Mouse (Mus musculus) forebrain, embryonic 10.5 days (tissue): Measurements from ENCODE around the gene Zfp960. TPM values are rescaled to one million over a fixed set of nuclear protein-coding genes. Genes with fewer than 3 reads are reported as not detected.
A peak's percentile ranks its signal among the peaks of the same experiment; 100 is the strongest.
"Not testable (repeated sequence)": the region's sequence is repeated elsewhere in the genome, so short reads cannot be mapped to it uniquely, and the experiment has no call there.

Experiments used
- DNase-seq: peaks from one replicate; pipeline ENCODE4 v3.0.0-alpha.2; 2017; ENCODE audit warnings: low spot score; ENCODE audit errors: extremely low spot score
- H3K27ac ChIP-seq: fragments of 300-500 bp; sonication (generic); 2 replicates; pipeline ENCODE4 v1.5.1; 2016; ENCODE audit warnings: mild to moderate bottlenecking
- H3K27me3 ChIP-seq: fragments of 300-500 bp; sonication (generic); 2 replicates; pipeline ENCODE4 v1.6.1; 2016; ENCODE audit warnings: mild to moderate bottlenecking; ENCODE audit not compliant: poor library complexity, severe bottlenecking
- H3K36me3 ChIP-seq: fragments of 300-500 bp; sonication (generic); replicated peaks from 2 replicates; pipeline ENCODE4 v1.6.1; 2016; ENCODE audit warnings: mild to moderate bottlenecking, moderate library complexity
- H3K4me1 ChIP-seq: fragments of 300-500 bp; sonication (generic); 2 replicates; pipeline ENCODE4 v1.6.1; 2016
- H3K4me3 ChIP-seq: fragments of 300-500 bp; sonication (generic); 2 replicates; pipeline ENCODE4 v1.5.1; 2016; ENCODE audit warnings: mild to moderate bottlenecking, moderate library complexity
- H3K9me3 ChIP-seq: fragments of 300-500 bp; sonication (generic); 2 replicates; pipeline ENCODE4 v1.6.1; 2016; ENCODE audit warnings: mild to moderate bottlenecking, moderate library complexity
- WGBS: fragments of 180-500 bp; shearing (Covaris S2); methylation state at CpG from one replicate; pipeline ENCODE4 v1.1.7; 2016; 5-methylcytosine and 5-hydroxymethylcytosine counted together
- polyA plus RNA-seq: library from polyadenylated mRNA; unstranded; fragments of >200 nt; fragmentation: Nextera tagmentation; extraction: Ambion mirVana; gene quantifications from 2 replicates; pipeline ENCODE4 v1.2.1, GENCODE M21; 2016

Gene Zfp960
- polyA plus RNA-seq, result 4.9 and 5.8 TPM in 2 replicates

DNA sequence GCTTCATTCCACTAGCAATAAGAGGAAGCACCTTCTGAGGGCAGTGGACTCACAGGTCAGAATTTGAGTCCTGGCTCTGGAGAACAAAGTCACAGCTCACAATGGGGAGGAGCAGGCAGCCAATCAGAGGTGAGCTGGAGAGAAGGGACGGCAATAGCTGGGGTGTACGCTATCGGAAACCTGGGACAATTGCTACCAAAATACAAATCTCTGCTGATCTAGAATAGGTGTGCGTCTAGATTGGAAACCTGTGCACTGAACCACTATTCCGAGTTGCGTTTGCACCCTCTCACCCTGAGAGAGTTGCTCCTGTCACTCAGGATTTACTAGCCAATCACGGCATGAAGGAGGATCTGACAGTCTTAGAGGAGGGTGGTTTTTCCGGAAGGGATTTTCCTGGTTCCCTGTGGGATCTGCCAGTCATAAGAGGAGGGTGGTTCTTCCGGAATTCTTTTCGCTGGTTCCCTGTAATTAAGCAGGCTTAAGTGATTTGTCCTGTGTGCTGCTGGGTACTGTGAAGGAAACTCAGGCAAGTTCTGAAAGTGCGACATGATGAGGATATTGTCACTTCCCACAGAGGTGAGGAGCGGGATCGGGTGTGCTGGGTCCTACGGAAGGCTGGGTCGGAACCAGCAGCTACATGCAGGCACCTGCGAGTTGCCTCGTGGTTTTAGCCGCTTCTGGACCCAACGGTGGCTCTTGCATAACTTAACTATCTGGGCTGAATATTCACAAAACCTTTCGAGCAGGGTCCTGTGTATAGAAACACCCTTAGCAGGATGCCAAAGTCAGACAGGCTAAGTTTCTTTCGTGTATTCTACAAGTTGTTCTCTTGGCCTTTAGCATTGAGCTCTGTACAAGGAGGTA, at the start of gene Zfp960:
Gene Zfp960 (plus strand): TSS at position 486 of the 867 bp plus-strand sequence.
- H3K36me3 ChIP-seq, H3K27me3 ChIP-seq, H3K9me3 ChIP-seq, H3K4me1 ChIP-seq: not testable (repeated sequence)
- under 1% methylated on average over 16 of the region's 21 CpGs for WGBS
- peak; percentile 69 for DNase-seq
- Histone ChIP-seq H3K27ac (peak within 1 kb of the TSS; percentile 73), H3K4me3 (peak within 1 kb of the TSS; percentile 53)

DNA sequence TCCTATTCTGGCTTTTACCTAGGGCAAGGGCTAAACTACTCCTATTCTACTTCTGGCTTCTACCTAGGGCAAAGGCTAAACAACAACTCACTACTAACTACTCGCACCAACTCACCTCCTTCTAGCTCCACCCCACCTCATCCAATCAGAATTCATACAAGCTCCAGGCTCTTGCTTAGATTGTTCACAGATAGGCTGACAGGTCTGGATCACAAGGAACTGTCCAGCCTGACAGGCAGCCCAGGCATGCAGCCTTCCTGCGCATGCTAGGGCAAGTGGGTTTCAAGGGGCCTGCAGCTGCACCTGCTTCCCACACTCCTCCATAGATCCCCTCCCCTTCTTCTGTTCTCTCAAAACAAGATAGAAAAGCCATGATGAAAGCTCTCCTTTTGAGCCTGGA, 45.8 kb upstream of the Zfp960 start:
- not testable (repeated sequence) for H3K27ac ChIP-seq, H3K4me3 ChIP-seq, H3K27me3 ChIP-seq, DNase-seq, H3K4me1 ChIP-seq
- 92% methylated on average over 2 of the region's 2 CpGs for WGBS
- Histone ChIP-seq H3K9me3 (peaks cover 33% of the 10 kb centered on the region), H3K36me3 (peaks cover 12% of the 10 kb centered on the region; the same call in 1 of the 2 replicates)

DNA sequence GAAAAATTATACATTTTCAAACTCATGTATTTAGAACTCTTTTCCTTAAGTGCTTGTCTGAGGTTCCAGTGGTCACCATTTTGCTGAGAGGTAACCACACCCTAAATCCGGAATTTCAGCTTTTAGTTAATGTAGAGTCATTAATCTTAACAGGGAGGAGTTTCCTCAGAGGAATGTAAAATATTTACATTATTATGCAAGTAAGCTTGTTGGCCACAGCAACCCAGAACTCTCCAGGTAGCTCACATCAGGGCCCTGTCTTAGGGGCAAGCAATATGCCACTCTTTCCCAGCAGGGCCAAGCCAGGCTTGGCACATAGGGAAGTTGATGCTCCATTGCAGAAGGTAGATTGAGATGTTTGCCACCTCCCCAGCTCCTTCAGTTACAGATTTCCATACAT, 4.3 kb upstream of the Zfp960 start:
- not testable (repeated sequence) for H3K27me3 ChIP-seq, H3K4me3 ChIP-seq, H3K36me3 ChIP-seq, H3K27ac ChIP-seq, DNase-seq, H3K4me1 ChIP-seq, H3K9me3 ChIP-seq
- WGBS, result 71% methylated on average over 1 of the region's 1 CpGs

DNA sequence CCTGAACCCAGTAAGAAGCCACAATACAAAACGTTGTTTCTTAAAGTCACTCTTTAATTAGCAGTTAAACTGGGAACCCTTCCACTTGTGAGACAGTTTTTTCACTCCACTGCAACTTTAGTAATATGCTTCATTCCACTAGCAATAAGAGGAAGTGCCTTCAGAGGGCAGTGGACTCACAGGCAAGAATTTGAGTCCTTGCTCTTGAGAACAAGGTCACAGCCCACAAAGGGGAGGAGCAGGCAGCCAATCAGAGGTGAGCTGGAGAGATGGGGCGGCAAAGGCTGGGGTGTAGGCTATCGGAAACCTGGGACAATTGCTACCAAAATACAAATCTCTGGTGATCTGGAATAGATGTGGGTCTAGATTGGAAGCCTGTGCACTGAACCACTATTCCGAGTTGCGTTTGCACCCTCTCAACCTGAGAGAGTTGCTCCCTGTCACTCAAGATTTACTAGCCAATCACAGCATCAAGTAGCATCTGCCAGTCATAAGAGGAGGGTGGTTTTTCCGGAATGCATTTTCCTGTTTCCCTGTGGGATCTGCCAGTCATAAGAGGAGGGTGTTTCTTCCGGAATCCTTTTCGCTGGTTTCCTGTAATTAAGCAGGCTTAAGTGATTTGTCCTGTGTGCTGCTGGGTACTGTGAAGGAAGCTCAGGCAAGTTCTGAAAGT, 57.1 kb downstream of the Zfp960 start, which contains the start of gene Zfp97:
Gene Zfp97 (plus strand): TSS at position 586 of the 673 bp plus-strand sequence.
- H3K27me3 ChIP-seq, H3K4me1 ChIP-seq, H3K9me3 ChIP-seq, H3K36me3 ChIP-seq, DNase-seq, H3K4me3 ChIP-seq, H3K27ac ChIP-seq: not testable (repeated sequence)
- no CpG with 5 or more reads among the region's 8 CpGs for WGBS

Other genes with a start within 250 kb of the Zfp960 start
- 3.8 and 5.7 TPM in 2 replicates for gene Zfp97, start 57.3 kb downstream of the Zfp960 start, polyA plus RNA-seq